Mouse (Mus musculus) small intestine, adult 2 months (tissue): Measurements from ENCODE around the gene Mgst2.

Experiments
- CTCF ChIP-seq: fragments of 200-500 bp; IDR thresholded peaks from 2 replicates; pipeline ENCODE4 v1.5.1; 2012; ENCODE audit warnings: low read depth, mild to moderate bottlenecking, control low read depth, inconsistent platforms, low read length, moderate library complexity, mixed read lengths; ENCODE audit not compliant: insufficient replicate concordance, insufficient read length; ENCODE audit errors: extremely low read depth
- POLR2A ChIP-seq: fragments of 200-500 bp; IDR thresholded peaks from 2 replicates; pipeline ENCODE4 v1.6.1; 2012; ENCODE audit warnings: low read depth, mild to moderate bottlenecking, control low read depth, inconsistent platforms, low read length, moderate library complexity

GRCm38 (mm10) chr3:51727968-51728367, 67.8 kb downstream of the Mgst2 start:
- TF ChIP-seq CTCF (no peak), POLR2A (no peak)
